Mouse (Mus musculus): ENCODE data around the gene Atg7. TPM values are rescaled to one million over a fixed set of nuclear protein-coding genes. Genes with fewer than 3 reads are reported as not detected.

Gene Atg7
- polyA plus RNA-seq, 1 experiment from 2014 or later = 19.2 TPM

DNA sequence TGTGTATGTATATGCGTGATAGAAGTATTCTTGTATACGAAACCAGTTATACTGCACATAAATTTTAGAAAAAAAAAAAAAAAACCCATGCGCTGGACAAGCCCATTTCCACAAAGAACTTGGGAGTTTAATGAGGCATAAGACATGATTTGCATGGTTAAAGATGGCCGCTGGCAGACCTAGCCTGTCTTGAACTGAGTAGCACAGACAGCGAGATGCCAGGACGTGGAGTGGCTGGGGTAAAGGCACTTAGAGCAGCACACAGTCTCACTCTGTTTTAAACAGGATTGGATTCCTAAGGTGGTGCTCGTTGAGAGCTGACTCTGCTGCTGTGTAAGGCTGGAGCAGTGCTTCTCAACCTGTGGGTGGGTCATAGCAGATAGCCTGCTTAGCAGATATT, 192.4 kb downstream of the Atg7 start:
- H3K4me1 ChIP-seq = peaks cover 40% of the 10 kb centered on the region
- no peaks in the 10 kb centered on the region for H3K27me3 ChIP-seq (replicated peaks)
- no peak; the same call in 1 of the 2 replicates for ATAC-seq (ENCODE audit: low FRiP score, low read depth)
- H3K9ac ChIP-seq = no peak overlapping the region
- no peaks in the 10 kb centered on the region for H3K9me3 ChIP-seq
- H3K36me3 ChIP-seq = no peaks in the 10 kb centered on the region
- no peak overlapping the region for H3K4me2 ChIP-seq (replicated peaks)
- no peak overlapping the region for H3K4me3 ChIP-seq
- H3K27ac ChIP-seq = no peak overlapping the region
- 52% methylated on average over 7 of the region's 7 CpGs for WGBS

DNA sequence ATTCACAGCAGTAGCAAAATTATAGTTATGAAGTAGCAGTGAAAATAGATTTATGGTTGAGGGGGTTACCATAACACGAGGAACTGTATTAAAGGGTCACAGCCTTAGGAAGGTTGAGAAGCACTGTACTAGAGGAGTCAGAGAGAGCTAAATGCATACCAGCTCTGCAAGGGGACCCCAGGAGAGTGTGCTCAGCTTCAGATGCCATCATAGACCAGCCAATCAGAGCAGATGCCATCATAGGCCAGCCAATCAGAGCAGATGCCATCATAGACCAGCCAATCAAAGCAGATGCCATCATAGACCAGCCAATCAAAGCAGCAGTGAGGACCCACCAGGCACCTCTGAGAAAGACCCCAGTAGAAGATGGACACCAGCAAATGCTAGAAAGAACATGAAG, 192.9 kb downstream of the Atg7 start:
- H3K9ac ChIP-seq = no peak overlapping the region
- no peaks in the 10 kb centered on the region for H3K9me3 ChIP-seq
- ATAC-seq (ENCODE audit: low FRiP score, low read depth) = peak; percentile 39
- peaks cover 44% of the 10 kb centered on the region for H3K4me1 ChIP-seq
- no peak overlapping the region for H3K27ac ChIP-seq
- no peaks in the 10 kb centered on the region for H3K36me3 ChIP-seq
- no peak overlapping the region for H3K4me2 ChIP-seq (replicated peaks)
- no peaks in the 10 kb centered on the region for H3K27me3 ChIP-seq (replicated peaks)
- WGBS = 85% methylated on average over 1 of the region's 1 CpGs
- H3K4me3 ChIP-seq = no peak overlapping the region

DNA sequence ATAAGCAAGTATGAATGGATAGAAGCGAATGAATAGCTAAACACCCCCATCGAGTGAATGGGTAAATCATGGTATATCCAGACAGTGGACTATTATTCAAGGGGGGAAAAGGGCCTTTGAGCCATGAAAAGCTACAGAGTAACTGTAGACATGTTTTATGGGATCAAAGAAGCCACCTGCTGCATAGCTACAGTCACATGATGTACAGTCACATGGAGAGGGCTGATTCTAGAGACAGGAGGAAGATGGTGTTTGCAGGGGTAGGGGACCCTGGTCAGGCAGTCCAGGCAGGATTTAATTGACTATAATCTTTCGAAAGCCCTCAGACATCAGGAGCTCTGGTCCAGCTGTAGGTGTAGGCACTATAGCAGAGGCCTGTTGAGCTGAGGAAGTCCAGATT, 193.5 kb downstream of the Atg7 start:
- H3K4me3 ChIP-seq = no peak overlapping the region
- no peak overlapping the region for H3K27ac ChIP-seq
- H3K4me2 ChIP-seq (replicated peaks) = no peak overlapping the region
- peak; percentile 54; the same call in 1 of the 2 replicates for ATAC-seq (ENCODE audit: low FRiP score, low read depth)
- 55% methylated on average over 3 of the region's 3 CpGs for WGBS
- H3K36me3 ChIP-seq = no peaks in the 10 kb centered on the region
- no peak overlapping the region for H3K9ac ChIP-seq
- no peaks in the 10 kb centered on the region for H3K9me3 ChIP-seq
- H3K27me3 ChIP-seq (replicated peaks) = no peaks in the 10 kb centered on the region
- H3K4me1 ChIP-seq = peaks cover 51% of the 10 kb centered on the region

DNA sequence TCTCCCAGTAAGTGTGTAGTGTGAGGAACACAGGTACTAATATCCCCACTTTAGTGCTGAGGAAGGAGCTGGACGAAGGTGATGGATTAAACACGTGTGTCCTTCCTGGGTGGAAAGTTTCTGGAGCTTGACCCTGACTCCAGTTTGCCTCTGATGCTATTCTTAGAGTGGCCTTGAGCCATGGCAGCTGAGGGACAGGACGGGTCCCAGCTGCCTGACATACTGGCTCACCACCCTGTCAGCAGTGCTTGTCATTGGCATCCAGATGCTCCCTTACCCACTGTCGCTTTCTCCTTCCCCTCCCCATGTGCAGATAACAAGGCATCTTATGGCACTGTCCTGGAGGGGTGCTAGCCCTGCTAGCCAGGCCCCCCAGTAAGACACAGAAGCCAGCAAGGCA, 196.0 kb downstream of the Atg7 start:
- 90% methylated on average over 4 of the region's 4 CpGs for WGBS
- H3K9ac ChIP-seq = no peak overlapping the region
- no peaks in the 10 kb centered on the region for H3K27me3 ChIP-seq (replicated peaks)
- no peak overlapping the region for H3K27ac ChIP-seq
- no peaks in the 10 kb centered on the region for H3K9me3 ChIP-seq
- H3K4me2 ChIP-seq (replicated peaks) = no peak overlapping the region
- no peak overlapping the region for H3K4me3 ChIP-seq
- no peaks in the 10 kb centered on the region for H3K36me3 ChIP-seq
- H3K4me1 ChIP-seq = peaks cover 54% of the 10 kb centered on the region
- ATAC-seq (ENCODE audit: low FRiP score, low read depth) = no peak

DNA sequence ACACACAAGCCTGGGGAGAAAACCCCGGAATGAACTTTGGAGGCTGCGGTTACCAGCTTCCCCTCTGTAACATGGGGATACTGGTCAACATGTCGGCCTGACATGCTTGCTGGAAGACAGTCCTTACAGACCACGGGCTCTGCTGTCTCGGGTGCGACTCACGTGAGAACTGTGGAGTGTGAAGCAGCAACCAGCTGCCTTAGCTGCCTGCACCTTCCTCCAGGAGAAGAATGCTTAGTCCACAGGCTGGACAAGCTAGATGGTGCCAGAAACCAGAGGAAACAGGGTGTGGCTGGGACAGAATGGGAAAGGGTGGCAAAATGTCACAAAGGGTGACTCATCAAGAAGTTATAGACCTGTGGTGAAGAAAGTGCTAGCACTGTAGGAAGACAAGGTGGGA, 197.1 kb downstream of the Atg7 start:
- no peak overlapping the region for H3K4me2 ChIP-seq (replicated peaks)
- no peaks in the 10 kb centered on the region for H3K36me3 ChIP-seq
- no peak overlapping the region for H3K27ac ChIP-seq
- peaks cover 43% of the 10 kb centered on the region for H3K4me1 ChIP-seq
- no peak overlapping the region for H3K9ac ChIP-seq
- WGBS = 92% methylated on average over 7 of the region's 7 CpGs
- no peak overlapping the region for H3K4me3 ChIP-seq
- H3K9me3 ChIP-seq = no peaks in the 10 kb centered on the region
- H3K27me3 ChIP-seq (replicated peaks) = no peaks in the 10 kb centered on the region
- no peak for ATAC-seq (ENCODE audit: low FRiP score, low read depth)

DNA sequence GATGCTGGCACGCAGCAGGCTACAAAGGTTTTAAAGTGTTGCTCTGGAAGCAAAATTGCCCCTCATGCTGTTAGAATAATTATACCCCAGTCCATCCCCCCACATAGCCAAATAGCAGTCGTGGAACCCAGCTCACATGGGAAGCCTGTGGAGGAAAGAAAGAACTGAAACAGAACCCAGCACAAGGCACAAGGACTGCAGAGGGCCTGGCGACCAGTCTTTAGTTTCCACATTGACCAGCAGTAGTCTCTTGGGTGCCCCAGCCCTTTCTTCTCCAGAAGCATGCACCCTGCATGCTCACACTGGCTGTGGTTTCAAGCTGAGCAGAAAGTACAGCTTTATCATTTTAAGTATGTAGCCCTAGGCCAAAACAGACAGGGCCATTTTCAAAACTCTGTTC, 199.2 kb downstream of the Atg7 start:
- Histone ChIP-seq H3K9ac (no peak overlapping the region), H3K4me2 (replicated peaks) (no peak overlapping the region), H3K36me3 (no peaks in the 10 kb centered on the region), H3K27ac (no peak overlapping the region), H3K4me1 (peaks cover 40% of the 10 kb centered on the region), H3K9me3 (no peaks in the 10 kb centered on the region), H3K27me3 (replicated peaks) (no peaks in the 10 kb centered on the region), H3K4me3 (no peak overlapping the region)
- WGBS = 17% methylated on average over 3 of the region's 3 CpGs
- no peak for ATAC-seq (ENCODE audit: low FRiP score, low read depth)

DNA sequence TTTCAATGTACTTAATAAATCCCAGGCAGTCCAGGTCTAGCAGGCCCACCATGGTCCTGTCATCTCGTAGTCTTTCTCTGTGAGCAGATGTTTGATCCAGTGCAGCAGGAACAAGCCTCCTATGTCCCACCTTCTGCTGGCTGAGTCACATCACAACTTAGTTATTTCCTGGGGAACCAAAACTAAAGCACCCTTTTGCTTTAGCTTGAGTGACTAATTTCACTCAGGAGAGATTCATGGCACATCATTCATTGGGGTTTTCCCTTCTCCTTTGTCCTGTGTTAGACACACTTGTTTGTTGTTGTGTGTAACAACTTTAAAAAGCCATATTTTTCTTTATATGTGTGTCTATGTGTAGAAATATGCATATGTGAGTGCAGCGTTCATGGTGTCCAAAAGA, 200.0 kb downstream of the Atg7 start:
- H3K4me3 ChIP-seq = no peak overlapping the region
- H3K27ac ChIP-seq = no peak overlapping the region
- no peak for ATAC-seq (ENCODE audit: low FRiP score, low read depth)
- no peak overlapping the region for H3K4me2 ChIP-seq (replicated peaks)
- no peaks in the 10 kb centered on the region for H3K36me3 ChIP-seq
- H3K27me3 ChIP-seq (replicated peaks) = no peaks in the 10 kb centered on the region
- 93% methylated on average over 2 of the region's 2 CpGs for WGBS
- no peaks in the 10 kb centered on the region for H3K9me3 ChIP-seq
- H3K9ac ChIP-seq = no peak overlapping the region
- peaks cover 40% of the 10 kb centered on the region for H3K4me1 ChIP-seq

DNA sequence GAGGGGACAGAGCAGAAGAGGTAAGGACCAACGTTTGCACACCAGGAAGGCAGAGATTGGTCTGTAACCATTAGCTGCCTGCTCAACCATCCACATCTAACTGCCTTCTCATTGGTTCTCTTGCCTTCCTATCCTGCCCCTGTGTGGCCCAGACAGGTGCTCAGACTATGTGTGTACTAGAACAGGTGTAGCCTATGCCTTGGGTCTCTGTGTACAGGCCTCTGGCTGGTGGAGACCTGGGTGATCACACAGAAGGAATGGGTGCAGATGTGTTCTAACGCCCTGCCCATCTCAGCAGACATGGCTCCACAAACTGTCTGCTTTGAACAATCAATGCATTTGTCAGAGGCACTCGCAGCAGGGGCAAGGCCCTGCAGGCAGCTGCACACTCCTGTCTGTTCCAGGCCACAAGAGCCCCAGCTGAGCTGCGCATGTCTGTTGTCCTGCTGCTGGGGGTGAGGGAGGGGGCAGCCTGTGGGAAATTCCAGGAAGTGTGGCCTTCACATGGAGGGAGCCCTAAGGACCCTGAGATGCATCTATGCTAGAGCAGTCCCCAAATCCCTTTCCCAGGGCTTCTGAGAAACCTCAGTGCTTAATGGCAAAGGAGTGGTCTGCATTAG, 203.4 kb downstream of the Atg7 start:
- WGBS = 16% methylated on average over 4 of the region's 4 CpGs
- Histone ChIP-seq H3K9me3 (no peaks in the 10 kb centered on the region), H3K4me3 (no peak overlapping the region), H3K4me2 (replicated peaks) (no peak overlapping the region; the same call in 1 of the 2 replicates), H3K27me3 (replicated peaks) (no peaks in the 10 kb centered on the region), H3K36me3 (no peaks in the 10 kb centered on the region), H3K4me1 (peaks cover 39% of the 10 kb centered on the region), H3K27ac (peak overlapping the region; percentile 29; the same call in 1 of the 2 replicates), H3K9ac (no peak overlapping the region)
- ATAC-seq (ENCODE audit: low FRiP score, low read depth) = peak; percentile 67

DNA sequence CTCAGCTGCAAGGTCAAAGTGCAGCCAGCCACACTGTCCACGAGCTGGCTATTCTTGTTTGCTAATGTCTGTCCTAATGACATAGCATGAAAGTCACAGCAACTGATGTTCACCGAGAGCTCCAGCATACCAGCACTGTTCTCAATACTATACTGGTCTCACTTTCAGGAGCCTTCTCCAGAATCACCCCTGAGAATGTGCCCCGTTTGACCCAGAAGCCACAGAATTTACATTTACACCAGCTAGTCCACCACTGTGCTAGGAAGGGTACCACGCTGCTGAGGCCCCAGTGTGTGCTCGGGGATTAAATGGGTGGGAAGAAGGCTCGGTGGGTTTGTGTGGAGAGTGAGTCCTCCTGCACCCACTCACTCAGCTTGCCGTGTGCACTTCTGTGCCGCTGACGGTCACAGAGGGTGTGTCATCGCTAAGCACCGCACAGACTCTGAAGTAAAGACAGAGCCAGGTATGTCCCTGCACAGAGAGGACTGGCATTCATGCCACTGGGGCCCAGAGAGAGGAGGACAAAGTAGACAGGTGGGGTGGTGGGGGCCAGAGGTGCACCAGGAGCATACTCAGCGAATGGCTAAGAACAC, 204.8 kb downstream of the Atg7 start:
- H3K36me3 ChIP-seq = no peaks in the 10 kb centered on the region
- H3K27ac ChIP-seq = no peak overlapping the region
- 81% methylated on average over 12 of the region's 12 CpGs for WGBS
- H3K27me3 ChIP-seq (replicated peaks) = no peaks in the 10 kb centered on the region
- no peak for ATAC-seq (ENCODE audit: low FRiP score, low read depth)
- no peak overlapping the region for H3K9ac ChIP-seq
- H3K9me3 ChIP-seq = no peaks in the 10 kb centered on the region
- H3K4me2 ChIP-seq (replicated peaks) = no peak overlapping the region
- H3K4me1 ChIP-seq = peaks cover 40% of the 10 kb centered on the region
- no peak overlapping the region for H3K4me3 ChIP-seq

DNA sequence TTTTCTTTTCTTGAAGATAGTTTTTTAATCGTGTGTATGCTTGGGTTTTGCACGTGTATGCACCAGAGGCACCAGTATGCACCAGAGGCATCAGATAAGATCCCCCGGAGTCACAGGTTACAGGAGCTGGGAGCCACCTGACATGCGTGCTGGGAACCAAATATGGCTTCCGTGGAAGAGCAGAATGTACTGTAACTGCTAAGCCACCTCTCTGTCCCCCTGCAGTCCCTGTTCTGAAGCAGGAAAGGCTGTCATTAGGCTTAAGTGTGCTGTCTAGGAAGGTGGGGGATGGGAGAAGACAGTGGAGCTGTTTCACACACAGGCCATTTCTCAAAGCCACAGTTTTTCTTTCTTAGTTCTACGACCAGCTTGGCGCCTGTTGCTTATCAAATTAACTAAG, 205.9 kb downstream of the Atg7 start:
- H3K36me3 ChIP-seq = no peaks in the 10 kb centered on the region
- H3K4me2 ChIP-seq (replicated peaks) = no peak overlapping the region
- H3K9me3 ChIP-seq = no peaks in the 10 kb centered on the region
- H3K4me1 ChIP-seq = peaks cover 47% of the 10 kb centered on the region
- no peak for ATAC-seq (ENCODE audit: low FRiP score, low read depth)
- no peak overlapping the region for H3K9ac ChIP-seq
- no peak overlapping the region for H3K4me3 ChIP-seq
- 62% methylated on average over 7 of the region's 7 CpGs for WGBS
- H3K27me3 ChIP-seq (replicated peaks) = no peaks in the 10 kb centered on the region
- no peak overlapping the region for H3K27ac ChIP-seq

DNA sequence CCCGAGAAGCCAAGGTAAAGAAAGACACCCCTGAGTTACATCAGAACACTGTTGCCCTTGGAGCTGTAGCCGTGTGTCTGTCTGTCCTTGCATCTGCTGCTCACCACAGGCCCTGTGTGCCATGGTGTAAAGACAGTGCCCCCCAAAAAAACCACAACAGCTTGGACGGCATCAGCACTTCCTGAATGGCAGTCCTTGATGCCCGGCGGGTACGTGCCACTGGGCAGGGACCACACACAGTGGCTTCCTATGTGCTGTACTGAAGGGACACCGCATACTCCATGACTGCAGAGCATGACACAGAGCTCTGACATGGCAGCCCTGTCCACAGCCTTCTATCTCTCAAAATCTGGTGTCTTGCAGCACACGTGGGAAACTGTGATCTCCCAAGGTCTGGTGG, 206.9 kb downstream of the Atg7 start:
- Histone ChIP-seq H3K4me3 (no peak overlapping the region), H3K4me2 (replicated peaks) (no peak overlapping the region), H3K27me3 (replicated peaks) (no peaks in the 10 kb centered on the region), H3K4me1 (peaks cover 57% of the 10 kb centered on the region), H3K9ac (no peak overlapping the region), H3K27ac (no peak overlapping the region), H3K36me3 (no peaks in the 10 kb centered on the region), H3K9me3 (no peaks in the 10 kb centered on the region)
- no peak for ATAC-seq (ENCODE audit: low FRiP score, low read depth)
- WGBS = 88% methylated on average over 8 of the region's 8 CpGs

DNA sequence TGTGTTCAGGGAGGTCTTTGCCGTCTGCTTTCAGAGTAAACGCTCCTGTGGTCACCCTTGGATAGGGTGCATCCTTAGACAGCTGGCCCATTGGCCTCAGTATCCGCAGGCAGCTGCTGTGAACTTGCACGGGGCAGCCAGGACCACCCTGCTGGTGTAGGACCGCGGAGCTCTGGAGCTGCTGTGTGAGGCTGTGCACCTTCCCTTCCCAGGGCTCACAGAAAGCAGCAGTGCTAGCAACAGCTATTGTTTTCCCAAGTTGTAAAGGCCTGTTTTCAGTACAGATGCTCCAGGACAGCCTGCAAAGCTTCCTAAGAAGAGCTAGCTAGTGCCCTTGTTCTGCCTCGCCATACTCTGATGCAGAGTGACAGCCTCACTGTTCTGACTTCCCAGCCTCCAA, 208.8 kb downstream of the Atg7 start:
- no peak for ATAC-seq (ENCODE audit: low FRiP score, low read depth)
- no peaks in the 10 kb centered on the region for H3K27me3 ChIP-seq (replicated peaks)
- H3K9me3 ChIP-seq = no peaks in the 10 kb centered on the region
- H3K4me1 ChIP-seq = peaks cover 52% of the 10 kb centered on the region
- H3K27ac ChIP-seq = no peak overlapping the region
- no peak overlapping the region for H3K4me2 ChIP-seq (replicated peaks)
- H3K9ac ChIP-seq = no peak overlapping the region
- 25% methylated on average over 7 of the region's 7 CpGs for WGBS
- no peaks in the 10 kb centered on the region for H3K36me3 ChIP-seq
- no peak overlapping the region for H3K4me3 ChIP-seq

DNA sequence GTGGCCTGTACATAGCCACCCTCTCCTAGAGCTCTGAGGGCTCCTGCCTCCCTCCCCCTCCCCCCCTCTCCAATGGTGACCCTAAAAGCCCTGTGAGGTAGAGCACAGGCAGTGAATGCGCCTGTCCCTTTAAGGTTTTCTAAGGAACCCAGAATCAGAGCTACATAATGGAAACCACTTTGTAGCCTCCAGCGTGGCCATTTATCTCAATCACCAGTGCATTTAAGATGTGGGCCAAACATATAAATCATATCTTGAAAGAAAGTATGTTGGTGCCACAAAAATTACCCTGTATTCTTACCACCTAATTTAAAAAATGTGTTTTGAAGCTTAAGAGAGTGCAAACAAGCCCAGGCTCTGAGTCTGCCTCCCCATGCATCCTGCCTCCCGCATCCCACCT, 209.8 kb downstream of the Atg7 start:
- Histone ChIP-seq H3K4me3 (no peak overlapping the region), H3K27me3 (replicated peaks) (no peaks in the 10 kb centered on the region), H3K27ac (no peak overlapping the region), H3K9me3 (no peaks in the 10 kb centered on the region), H3K36me3 (no peaks in the 10 kb centered on the region), H3K4me1 (peaks cover 48% of the 10 kb centered on the region), H3K9ac (no peak overlapping the region), H3K4me2 (replicated peaks) (no peak overlapping the region)
- peak; percentile 60; the same call in 1 of the 2 replicates for ATAC-seq (ENCODE audit: low FRiP score, low read depth)
- 33% methylated on average over 3 of the region's 3 CpGs for WGBS

All from neural tube, embryonic 12.5 days (tissue).